Mouse (Mus musculus) heart, embryonic 15.5 days (tissue): ENCODE results near the gene 1110008P14Rik. TPM values are rescaled to one million over a fixed set of nuclear protein-coding genes. Genes with fewer than 3 reads are reported as not detected.
A peak's percentile ranks its signal among the peaks of the same experiment; 100 is the strongest.

Experiments
- ATAC-seq: fragments of 200-750 bp; cut with Nextera tagmentation; replicated peaks from 2 replicates; pipeline ENCODE4 v1.8.0; 2017; ENCODE audit warnings: low read depth, moderate TSS enrichment; ENCODE audit not compliant: insufficient number of reproducible peaks, insufficient read depth, low FRiP score
- H3K27ac ChIP-seq: fragments of 300-500 bp; sonication (generic); 2 replicates; pipeline ENCODE4 v1.5.1; 2015; ENCODE audit warnings: mild to moderate bottlenecking, inconsistent platforms
- H3K27me3 ChIP-seq: fragments of 300-500 bp; sonication (generic); 2 replicates; pipeline ENCODE4 v1.6.1; 2015; ENCODE audit warnings: inconsistent platforms
- H3K36me3 ChIP-seq: fragments of 300-500 bp; sonication (generic); 2 replicates; pipeline ENCODE4 v1.6.1; 2015; ENCODE audit warnings: mild to moderate bottlenecking, inconsistent platforms
- H3K4me1 ChIP-seq: fragments of 300-500 bp; sonication (generic); replicated peaks from 2 replicates; pipeline ENCODE4 v1.6.1; 2015; ENCODE audit warnings: inconsistent platforms
- H3K4me2 ChIP-seq: fragments of 300-500 bp; sonication (generic); 2 replicates; pipeline ENCODE4 v1.6.1; 2015; ENCODE audit warnings: inconsistent platforms, mild to moderate bottlenecking, moderate library complexity
- H3K4me3 ChIP-seq: fragments of 300-500 bp; sonication (generic); 2 replicates; pipeline ENCODE4 v1.5.1; 2015; ENCODE audit warnings: mild to moderate bottlenecking, inconsistent platforms
- H3K9ac ChIP-seq: fragments of 300-500 bp; sonication (generic); 2 replicates; pipeline ENCODE4 v1.6.1; 2015; ENCODE audit warnings: mild to moderate bottlenecking, inconsistent platforms
- H3K9me3 ChIP-seq: fragments of 300-500 bp; sonication (generic); replicated peaks from 2 replicates; pipeline ENCODE4 v1.6.1; 2016; ENCODE audit warnings: inconsistent platforms
- WGBS: fragments of 180-500 bp; shearing (Covaris S2); methylation state at CpG from one replicate; pipeline ENCODE4 v1.1.7; 2015; ENCODE audit warnings: mixed read lengths; 5-methylcytosine and 5-hydroxymethylcytosine counted together
- polyA plus RNA-seq: library from polyadenylated mRNA; unstranded; fragments of >200 nt; fragmentation: Nextera tagmentation; extraction: Ambion mirVana; gene quantifications from 2 replicates; pipeline ENCODE4 v1.2.1, GENCODE M21; 2015

1110008P14Rik gene
- polyA plus RNA-seq, 1 experiment from 2014 or later: 46.0 TPM

- ATAC-seq: no peak
- H3K27me3 ChIP-seq: peaks cover 19% of the 10 kb centered on the region
Measured at GRCm38 (mm10) chr2:32340836-32341633, 40.7 kb downstream of the 1110008P14Rik start.

DNA sequence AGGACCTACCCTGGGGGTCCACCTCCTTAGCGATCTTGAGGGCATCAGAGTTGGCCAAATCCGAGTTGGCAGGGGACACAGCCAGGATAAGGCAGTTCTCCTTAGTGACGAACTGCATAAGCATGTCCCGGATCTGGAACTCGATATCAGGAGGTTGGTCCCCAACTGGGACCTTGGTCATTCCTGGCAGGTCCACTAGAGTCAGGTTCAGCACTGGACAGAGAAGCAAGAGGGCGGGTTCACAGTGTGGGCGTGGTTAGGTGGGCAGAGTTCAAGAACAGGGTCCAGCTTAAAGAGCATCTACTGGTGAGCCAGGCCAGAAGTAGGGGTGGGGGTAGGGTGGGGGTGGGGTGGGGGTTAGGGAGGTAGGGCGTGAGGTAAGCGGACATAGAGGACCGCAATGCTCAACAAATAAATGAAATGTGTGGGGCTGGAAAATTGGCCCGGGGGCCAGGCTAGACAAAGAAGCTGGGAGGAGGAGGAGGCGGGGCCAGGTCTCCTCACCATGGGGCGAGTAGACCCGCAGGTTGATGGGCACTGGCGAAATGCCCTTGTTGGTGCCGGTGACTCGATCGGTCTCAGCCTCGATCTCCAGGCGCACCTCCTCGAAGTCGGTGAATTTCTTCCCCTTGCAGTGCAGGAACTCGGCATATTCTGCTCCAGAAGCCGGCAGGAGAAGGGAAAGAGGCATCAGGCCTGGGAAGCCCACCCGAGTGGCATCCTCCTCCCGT, 41.7 kb downstream of the 1110008P14Rik start:
- no peak overlapping the region for H3K27ac ChIP-seq
- WGBS: 40% methylated on average over 26 of the region's 26 CpGs
- H3K36me3 ChIP-seq: no peaks in the 10 kb centered on the region
- H3K9ac ChIP-seq: no peak overlapping the region
- H3K27me3 ChIP-seq: peaks cover 28% of the 10 kb centered on the region
- H3K9me3 ChIP-seq: no peaks in the 10 kb centered on the region
- ATAC-seq: no peak
- no peak overlapping the region for H3K4me2 ChIP-seq
- no peak overlapping the region for H3K4me3 ChIP-seq
- no peaks in the 10 kb centered on the region for H3K4me1 ChIP-seq

More at GRCm38 (mm10) chr2:32340836-32341633, 40.7 kb downstream of the 1110008P14Rik start:
- WGBS: 75% methylated on average over 13 of the region's 13 CpGs
- Histone ChIP-seq H3K27ac (no peak overlapping the region), H3K9me3 (no peaks in the 10 kb centered on the region), H3K9ac (no peak overlapping the region), H3K4me2 (no peak overlapping the region), H3K4me3 (no peak overlapping the region), H3K4me1 (no peaks in the 10 kb centered on the region), H3K36me3 (no peaks in the 10 kb centered on the region)

DNA sequence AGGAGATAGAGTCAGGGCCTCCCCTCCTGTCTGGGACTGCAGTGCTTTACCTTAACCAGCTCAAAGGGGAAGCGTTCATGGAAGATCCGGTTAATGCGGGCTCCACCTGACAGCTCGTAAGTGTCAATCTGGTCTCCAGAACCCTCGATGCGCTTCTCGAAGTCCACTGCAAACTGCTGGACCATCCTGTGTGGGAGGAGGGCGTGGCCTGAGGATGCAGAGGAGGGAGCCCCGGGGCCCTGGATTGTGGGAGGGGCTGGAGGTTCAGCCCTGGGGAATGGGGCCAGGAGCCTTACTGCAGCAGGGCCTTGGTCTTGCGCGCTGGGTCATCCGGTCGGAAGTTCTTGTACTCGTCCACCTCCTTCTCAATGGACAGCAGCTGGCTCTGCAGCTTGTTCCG, 45.9 kb downstream of the 1110008P14Rik start:
- peaks cover 46% of the 10 kb centered on the region for H3K27me3 ChIP-seq
- WGBS: 37% methylated on average over 15 of the region's 15 CpGs
- H3K4me2 ChIP-seq: no peak overlapping the region
- no peak overlapping the region for H3K27ac ChIP-seq
- H3K9ac ChIP-seq: no peak overlapping the region
- no peak for ATAC-seq
- no peaks in the 10 kb centered on the region for H3K36me3 ChIP-seq
- H3K9me3 ChIP-seq: no peaks in the 10 kb centered on the region
- no peak overlapping the region for H3K4me3 ChIP-seq
- H3K4me1 ChIP-seq: no peaks in the 10 kb centered on the region

- H3K4me1 ChIP-seq: peaks cover 7% of the 10 kb centered on the region; the same call in 1 of the 2 replicates
- no peaks in the 10 kb centered on the region for H3K9me3 ChIP-seq
- 74% methylated on average over 5 of the region's 5 CpGs for WGBS
- no peak for ATAC-seq
- no peak overlapping the region for H3K4me3 ChIP-seq
- no peaks in the 10 kb centered on the region for H3K36me3 ChIP-seq
- H3K4me2 ChIP-seq: no peak overlapping the region
- peaks cover 41% of the 10 kb centered on the region for H3K27me3 ChIP-seq
- no peak overlapping the region for H3K9ac ChIP-seq
- H3K27ac ChIP-seq: no peak overlapping the region
Measured at GRCm38 (mm10) chr2:32332159-32332558, 49.6 kb downstream of the 1110008P14Rik start.

DNA sequence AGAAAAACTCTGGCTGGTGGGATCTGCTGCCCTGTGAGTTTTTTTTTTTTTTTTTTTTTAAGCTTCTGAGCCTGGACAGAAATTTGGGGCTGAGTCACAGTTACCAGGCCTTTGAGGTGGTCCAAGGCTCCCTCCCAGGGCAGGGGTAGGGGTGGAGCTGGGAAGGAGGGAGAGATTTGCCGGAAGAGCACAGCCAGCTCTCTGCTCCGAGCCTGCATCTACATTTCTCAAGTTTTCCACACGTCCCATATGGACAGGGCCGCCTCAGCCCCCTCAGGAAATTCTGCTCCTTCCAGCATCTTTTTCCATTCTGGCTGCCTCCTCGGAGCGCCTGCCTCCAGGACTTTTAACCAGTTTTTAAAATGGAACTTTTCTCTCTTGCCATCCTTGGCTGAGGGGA, 52.2 kb downstream of the 1110008P14Rik start:
- Histone ChIP-seq H3K9me3 (no peaks in the 10 kb centered on the region), H3K36me3 (no peaks in the 10 kb centered on the region), H3K4me1 (peaks cover 9% of the 10 kb centered on the region; the same call in 1 of the 2 replicates), H3K4me3 (no peak overlapping the region), H3K4me2 (no peak overlapping the region), H3K27ac (peak overlapping the region; percentile 54), H3K9ac (no peak overlapping the region), H3K27me3 (peaks cover 21% of the 10 kb centered on the region)
- WGBS: 40% methylated on average over 6 of the region's 6 CpGs
- ATAC-seq: no peak; the same call in 1 of the 2 replicates

GRCm38 (mm10) chr2:32328911-32329460, 52.8 kb downstream of the 1110008P14Rik start:
- Histone ChIP-seq H3K4me2 (no peak overlapping the region), H3K27me3 (peaks cover 16% of the 10 kb centered on the region), H3K27ac (peak overlapping the region; percentile 49; the same call in 1 of the 2 replicates), H3K36me3 (no peaks in the 10 kb centered on the region), H3K9me3 (no peaks in the 10 kb centered on the region), H3K4me3 (no peak overlapping the region), H3K9ac (no peak overlapping the region), H3K4me1 (peaks cover 9% of the 10 kb centered on the region; the same call in 1 of the 2 replicates)
- WGBS: 42% methylated on average over 13 of the region's 13 CpGs
- ATAC-seq: 0 out of 2 replicates have a peak, but pooled peaks have one; percentile 16

DNA sequence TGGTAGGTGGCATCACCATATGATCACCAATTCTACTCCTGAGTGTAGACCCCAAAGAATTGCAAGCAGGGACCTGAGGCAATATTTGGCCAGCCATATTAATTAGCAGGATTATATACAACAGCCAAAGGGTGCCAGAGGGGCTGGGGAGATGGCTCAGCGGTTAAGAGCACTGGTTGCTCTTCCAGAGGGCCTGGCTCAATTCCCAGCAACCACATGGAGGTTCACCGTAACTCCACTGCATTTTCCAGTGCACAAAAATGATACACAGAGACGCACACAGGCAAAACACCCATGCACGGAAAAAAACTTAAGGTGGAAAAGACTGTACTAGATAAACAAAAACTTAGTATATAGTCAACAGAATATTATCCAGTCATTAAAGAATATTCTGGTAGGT, 54.5 kb downstream of the 1110008P14Rik start:
- Histone ChIP-seq H3K4me3 (no peak overlapping the region), H3K4me2 (no peak overlapping the region), H3K9ac (no peak overlapping the region), H3K36me3 (no peaks in the 10 kb centered on the region), H3K9me3 (no peaks in the 10 kb centered on the region), H3K4me1 (peaks cover 10% of the 10 kb centered on the region; the same call in 1 of the 2 replicates), H3K27me3 (no peaks in the 10 kb centered on the region), H3K27ac (no peak overlapping the region)
- WGBS: 73% methylated on average over 4 of the region's 4 CpGs
- ATAC-seq: no peak

Other genes starting within 250 kb of the 1110008P14Rik start
- 21.0 and 34.8 TPM in 2 replicates for gene Prrc2b, start 230.9 kb downstream of the 1110008P14Rik start, polyA plus RNA-seq
- gene Pomt1, start 145.3 kb downstream of the 1110008P14Rik start, polyA plus RNA-seq: 15.4 and 18.0 TPM in 2 replicates
- gene Uck1, start 121.8 kb downstream of the 1110008P14Rik start, polyA plus RNA-seq: 32.9 and 49.0 TPM in 2 replicates
- 21.7 and 26.4 TPM in 2 replicates for gene Golga2, start 94.6 kb downstream of the 1110008P14Rik start, polyA plus RNA-seq
- 275 and 299 TPM in 2 replicates for gene Swi5, start 93.9 kb downstream of the 1110008P14Rik start, polyA plus RNA-seq
- gene Ciz1, start 29.6 kb downstream of the 1110008P14Rik start, polyA plus RNA-seq: 30.9 and 46.0 TPM in 2 replicates
- gene Dnm1, start 28.6 kb downstream of the 1110008P14Rik start, polyA plus RNA-seq: 1.9 and 5.4 TPM in 2 replicates
- 2.2 and 2.8 TPM in 2 replicates for gene Lcn2, start 6.3 kb upstream of the 1110008P14Rik start, polyA plus RNA-seq
- gene Ptges2, start 14.0 kb upstream of the 1110008P14Rik start, polyA plus RNA-seq: 38.2 and 41.8 TPM in 2 replicates
- gene Naif1, start 68.5 kb upstream of the 1110008P14Rik start, polyA plus RNA-seq: 4.0 and 5.1 TPM in 2 replicates
- 9.1 and 12.1 TPM in 2 replicates for gene Slc25a25, start 69.5 kb upstream of the 1110008P14Rik start, polyA plus RNA-seq
- gene Fam102a, start 153.4 kb upstream of the 1110008P14Rik start, polyA plus RNA-seq: 4.8 and 8.6 TPM in 2 replicates
- 62.0 and 71.0 TPM in 2 replicates for gene Dpm2, start 188.9 kb upstream of the 1110008P14Rik start, polyA plus RNA-seq
- gene Pip5kl1, start 192.9 kb upstream of the 1110008P14Rik start, polyA plus RNA-seq: 0.23 TPM in 1 of 2 replicates, not detected in the other
- gene 9430097D07Rik, start 193.7 kb upstream of the 1110008P14Rik start, polyA plus RNA-seq: 0.08 TPM in 1 of 2 replicates, not detected in the other
- 33.5 and 38.7 TPM in 2 replicates for gene St6galnac4, start 205.2 kb upstream of the 1110008P14Rik start, polyA plus RNA-seq
- 28.5 and 29.0 TPM in 2 replicates for gene St6galnac6, start 217.8 kb upstream of the 1110008P14Rik start, polyA plus RNA-seq
- gene Ak1, start 239.8 kb upstream of the 1110008P14Rik start, polyA plus RNA-seq: 360 and 390 TPM in 2 replicates